Mouse (Mus musculus): ENCODE measurements around the gene Gck. TPM values are rescaled to one million over a fixed set of nuclear protein-coding genes. Genes with fewer than 3 reads are reported as not detected.

The Gck gene
- polyA plus RNA-seq, 1 experiment from 2014 or later, result 10.5 TPM

GRCm38 (mm10) chr11:5968223-5968622, 18.3 kb upstream of the Gck start:
- Histone ChIP-seq H3K9me3 (replicated peaks; ENCODE audit: control insufficient read depth, low read length, poor library complexity, severe bottlenecking) (no peaks in the 10 kb centered on the region), H3K36me3 (ENCODE audit: control insufficient read depth, insufficient read depth, low read length) (peaks cover 33% of the 10 kb centered on the region), H3K4me2 (ENCODE audit: low read length) (no peak overlapping the region), H3K4me3 (ENCODE audit: low read depth, low read length) (no peak overlapping the region), H3K9ac (ENCODE audit: low read depth, low read length) (no peak overlapping the region), H3K27me3 (ENCODE audit: control insufficient read depth, insufficient read depth, low read depth, low read length) (no peaks in the 10 kb centered on the region), H3K4me1 (ENCODE audit: control insufficient read depth, insufficient read depth, low read length) (no peaks in the 10 kb centered on the region), H3K27ac (ENCODE audit: low read length) (no peak overlapping the region)
- no peak for ATAC-seq
- WGBS, result 81% methylated on average over 6 of the region's 6 CpGs

- WGBS, result 86% methylated on average over 3 of the region's 3 CpGs
- H3K27me3 ChIP-seq (ENCODE audit: control insufficient read depth, insufficient read depth, low read depth, low read length), result no peaks in the 10 kb centered on the region
- H3K9ac ChIP-seq (ENCODE audit: low read depth, low read length), result no peak overlapping the region
- H3K4me1 ChIP-seq (ENCODE audit: control insufficient read depth, insufficient read depth, low read length), result no peaks in the 10 kb centered on the region
- no peak overlapping the region for H3K27ac ChIP-seq (ENCODE audit: low read length)
- no peaks in the 10 kb centered on the region for H3K9me3 ChIP-seq (replicated peaks; ENCODE audit: control insufficient read depth, low read length, poor library complexity, severe bottlenecking)
- peaks cover 41% of the 10 kb centered on the region for H3K36me3 ChIP-seq (ENCODE audit: control insufficient read depth, insufficient read depth, low read length)
- H3K4me3 ChIP-seq (ENCODE audit: low read depth, low read length), result no peak overlapping the region
- ATAC-seq, result peak; percentile 32; the same call in 1 of the 2 replicates
- H3K4me2 ChIP-seq (ENCODE audit: low read length), result no peak overlapping the region
Measured at GRCm38 (mm10) chr11:5966751-5967150, 16.9 kb upstream of the Gck start.

DNA sequence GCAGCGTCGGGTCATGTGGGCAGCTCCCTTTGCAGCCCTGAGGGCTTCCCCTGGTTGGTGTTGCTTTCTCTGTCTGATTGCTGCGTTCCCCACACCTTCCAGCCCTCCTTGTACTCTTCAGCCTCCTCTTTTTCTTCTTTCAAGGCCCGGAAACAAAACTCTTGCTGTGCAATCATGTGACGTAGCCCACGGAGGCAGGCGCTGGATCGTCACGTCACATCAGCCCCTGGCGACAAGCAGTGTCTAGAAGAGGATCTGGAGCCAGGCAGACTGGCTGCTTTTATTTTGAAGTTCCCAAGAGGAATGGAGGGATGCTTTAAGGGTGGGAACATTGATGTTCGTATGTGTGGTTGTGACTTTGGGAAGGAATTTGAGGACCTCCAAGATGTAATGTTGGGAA, 16.0 kb upstream of the Gck start:
- H3K27me3 ChIP-seq (ENCODE audit: control insufficient read depth, insufficient read depth, low read depth, low read length), result no peaks in the 10 kb centered on the region
- H3K36me3 ChIP-seq (ENCODE audit: control insufficient read depth, insufficient read depth, low read length), result peaks cover 40% of the 10 kb centered on the region
- H3K4me3 ChIP-seq (ENCODE audit: low read depth, low read length), result no peak overlapping the region
- no peak for ATAC-seq
- H3K4me1 ChIP-seq (ENCODE audit: control insufficient read depth, insufficient read depth, low read length), result no peaks in the 10 kb centered on the region
- no peak overlapping the region for H3K4me2 ChIP-seq (ENCODE audit: low read length)
- H3K27ac ChIP-seq (ENCODE audit: low read length), result no peak overlapping the region
- H3K9ac ChIP-seq (ENCODE audit: low read depth, low read length), result no peak overlapping the region
- 82% methylated on average over 11 of the region's 11 CpGs for WGBS
- H3K9me3 ChIP-seq (replicated peaks; ENCODE audit: control insufficient read depth, low read length, poor library complexity, severe bottlenecking), result no peaks in the 10 kb centered on the region

DNA sequence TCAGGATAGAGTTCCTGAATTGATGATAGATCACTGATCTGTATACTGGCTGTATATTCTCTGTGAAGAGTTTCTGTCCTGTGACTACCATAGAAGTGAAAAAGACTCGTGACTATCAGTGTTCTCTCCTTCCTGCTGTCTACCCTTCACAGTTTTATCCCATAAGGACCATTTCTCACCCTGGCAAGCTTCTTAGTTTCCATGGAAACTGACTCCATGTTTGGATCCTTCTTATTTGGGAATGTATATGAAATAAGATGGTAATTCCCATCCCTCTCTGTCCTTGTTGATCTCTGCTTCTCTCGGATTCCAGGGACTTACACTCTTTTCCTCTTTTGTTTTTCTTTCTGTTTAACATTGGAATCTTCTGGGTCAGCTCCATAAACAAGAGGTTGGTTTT, 10.2 kb upstream of the Gck start:
- WGBS, result 74% methylated on average over 2 of the region's 2 CpGs
- H3K9ac ChIP-seq (ENCODE audit: low read depth, low read length), result no peak overlapping the region
- no peak for ATAC-seq
- H3K36me3 ChIP-seq (ENCODE audit: control insufficient read depth, insufficient read depth, low read length), result peaks cover 38% of the 10 kb centered on the region
- H3K4me2 ChIP-seq (ENCODE audit: low read length), result no peak overlapping the region
- H3K27me3 ChIP-seq (ENCODE audit: control insufficient read depth, insufficient read depth, low read depth, low read length), result no peaks in the 10 kb centered on the region
- peaks cover 12% of the 10 kb centered on the region for H3K4me1 ChIP-seq (ENCODE audit: control insufficient read depth, insufficient read depth, low read length)
- H3K9me3 ChIP-seq (replicated peaks; ENCODE audit: control insufficient read depth, low read length, poor library complexity, severe bottlenecking), result no peaks in the 10 kb centered on the region
- no peak overlapping the region for H3K4me3 ChIP-seq (ENCODE audit: low read depth, low read length)
- H3K27ac ChIP-seq (ENCODE audit: low read length), result no peak overlapping the region

DNA sequence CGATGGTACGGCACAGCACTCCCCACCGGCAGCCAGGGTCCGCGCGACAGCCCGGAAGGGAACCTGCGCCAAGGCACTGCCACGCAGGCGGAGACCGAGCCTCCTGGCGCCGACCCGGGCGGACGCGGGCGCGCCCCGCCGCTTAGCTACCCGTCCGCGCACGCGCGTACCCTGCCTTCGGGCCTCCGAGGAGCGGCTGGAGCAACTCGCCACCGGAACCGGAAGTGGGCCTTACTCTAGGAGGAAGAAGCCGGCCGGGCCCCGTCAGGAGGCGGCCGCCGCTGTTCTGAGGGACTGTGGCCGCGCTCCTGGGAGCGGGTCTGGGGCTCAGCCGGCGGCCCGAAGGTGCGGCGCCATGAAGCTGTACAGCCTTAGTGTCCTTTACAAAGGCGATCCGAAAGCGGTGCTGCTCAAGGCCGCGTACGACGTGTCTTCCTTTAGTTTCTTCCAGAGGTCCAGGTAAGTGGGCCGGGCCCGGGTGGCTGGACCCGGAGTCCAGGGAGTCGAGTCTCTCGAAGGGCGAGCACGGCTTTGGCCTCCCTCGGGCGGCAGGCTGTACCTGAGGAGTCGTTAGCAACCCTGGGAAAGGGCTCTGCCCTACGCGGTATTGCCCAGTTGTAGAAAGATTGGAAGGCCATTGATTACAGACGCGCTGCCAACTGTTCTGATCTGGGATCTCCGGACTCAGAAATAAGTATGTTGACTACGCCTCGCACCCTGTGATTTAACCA, 5.8 kb upstream of the Gck start, which contains the start of gene Ykt6:
Gene Ykt6, plus strand, starts transcription at position 148 of the 731 bp plus-strand sequence.
- H3K27ac ChIP-seq (ENCODE audit: low read length), result peak within 1 kb of the TSS; percentile 93
- H3K4me3 ChIP-seq (ENCODE audit: low read depth, low read length), result peak within 1 kb of the TSS; percentile 60
- peaks cover 10% of the 10 kb centered on the region for H3K36me3 ChIP-seq (ENCODE audit: control insufficient read depth, insufficient read depth, low read length)
- H3K4me1 ChIP-seq (ENCODE audit: control insufficient read depth, insufficient read depth, low read length), result peaks cover 17% of the 10 kb centered on the region
- peak within 1 kb of the TSS; percentile 76 for H3K4me2 ChIP-seq (ENCODE audit: low read length)
- no peaks in the 10 kb centered on the region for H3K9me3 ChIP-seq (replicated peaks; ENCODE audit: control insufficient read depth, low read length, poor library complexity, severe bottlenecking)
- H3K9ac ChIP-seq (ENCODE audit: low read depth, low read length), result peak within 1 kb of the TSS; percentile 83
- under 1% methylated on average over 71 of the region's 71 CpGs for WGBS
- peak; percentile 96 for ATAC-seq
- H3K27me3 ChIP-seq (ENCODE audit: control insufficient read depth, insufficient read depth, low read depth, low read length), result no peaks in the 10 kb centered on the region

- Histone ChIP-seq H3K9me3 (replicated peaks; ENCODE audit: control insufficient read depth, low read length, poor library complexity, severe bottlenecking) (no peaks in the 10 kb centered on the region), H3K4me2 (ENCODE audit: low read length) (peak overlapping the region; percentile 76), H3K4me3 (ENCODE audit: low read depth, low read length) (peak overlapping the region; percentile 60), H3K36me3 (ENCODE audit: control insufficient read depth, insufficient read depth, low read length) (peaks cover 5% of the 10 kb centered on the region), H3K9ac (ENCODE audit: low read depth, low read length) (peak overlapping the region; percentile 83), H3K4me1 (ENCODE audit: control insufficient read depth, insufficient read depth, low read length) (peaks cover 19% of the 10 kb centered on the region), H3K27me3 (ENCODE audit: control insufficient read depth, insufficient read depth, low read depth, low read length) (no peaks in the 10 kb centered on the region), H3K27ac (ENCODE audit: low read length) (peak overlapping the region; percentile 93)
- peak; percentile 84 for ATAC-seq
- 4% methylated on average over 7 of the region's 7 CpGs for WGBS
Measured at GRCm38 (mm10) chr11:5954965-5955504, 5.2 kb upstream of the Gck start.

- Histone ChIP-seq H3K36me3 (ENCODE audit: control insufficient read depth, insufficient read depth, low read length) (peaks cover 5% of the 10 kb centered on the region; the same call in 1 of the 2 replicates), H3K27me3 (ENCODE audit: control insufficient read depth, insufficient read depth, low read depth, low read length) (no peaks in the 10 kb centered on the region), H3K9me3 (replicated peaks; ENCODE audit: control insufficient read depth, low read length, poor library complexity, severe bottlenecking) (no peaks in the 10 kb centered on the region), H3K4me2 (ENCODE audit: low read length) (no peak overlapping the region), H3K9ac (ENCODE audit: low read depth, low read length) (no peak overlapping the region), H3K4me1 (ENCODE audit: control insufficient read depth, insufficient read depth, low read length) (peaks cover 22% of the 10 kb centered on the region), H3K4me3 (ENCODE audit: low read depth, low read length) (no peak overlapping the region), H3K27ac (ENCODE audit: low read length) (no peak overlapping the region; the same call in 1 of the 2 replicates)
- WGBS, result 84% methylated on average over 5 of the region's 5 CpGs
- ATAC-seq, result no peak
Measured at GRCm38 (mm10) chr11:5954435-5954834, 4.6 kb upstream of the Gck start.

- Histone ChIP-seq H3K4me3 (ENCODE audit: low read depth, low read length) (no peak overlapping the region), H3K4me1 (ENCODE audit: control insufficient read depth, insufficient read depth, low read length) (peaks cover 22% of the 10 kb centered on the region), H3K4me2 (ENCODE audit: low read length) (no peak overlapping the region), H3K36me3 (ENCODE audit: control insufficient read depth, insufficient read depth, low read length) (no peaks in the 10 kb centered on the region), H3K9ac (ENCODE audit: low read depth, low read length) (no peak overlapping the region), H3K9me3 (replicated peaks; ENCODE audit: control insufficient read depth, low read length, poor library complexity, severe bottlenecking) (no peaks in the 10 kb centered on the region), H3K27me3 (ENCODE audit: control insufficient read depth, insufficient read depth, low read depth, low read length) (no peaks in the 10 kb centered on the region), H3K27ac (ENCODE audit: low read length) (no peak overlapping the region)
- 36% methylated on average over 8 of the region's 8 CpGs for WGBS
- ATAC-seq, result no peak
Measured at GRCm38 (mm10) chr11:5953130-5953765, 3.4 kb upstream of the Gck start.

DNA sequence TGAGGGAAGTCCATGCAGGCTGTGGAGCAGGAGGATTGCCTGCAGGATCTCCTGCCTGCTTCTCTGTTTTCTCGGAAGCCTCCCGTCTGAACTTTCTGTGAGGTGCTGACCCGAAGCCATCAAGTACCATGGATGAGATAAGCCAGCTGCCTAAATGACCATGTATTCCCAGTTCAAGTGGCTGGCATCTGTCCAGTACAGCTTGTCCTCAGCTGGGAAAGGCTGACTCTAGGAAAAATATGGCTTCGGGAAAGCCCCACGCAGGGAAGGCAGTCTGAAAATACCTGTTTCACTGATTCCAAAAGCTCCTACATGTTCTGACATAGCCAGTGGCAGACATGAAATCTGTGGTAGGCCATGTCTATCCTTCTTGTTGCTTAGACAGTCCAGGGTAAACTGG, 2.6 kb upstream of the Gck start:
- Histone ChIP-seq H3K27me3 (ENCODE audit: control insufficient read depth, insufficient read depth, low read depth, low read length) (no peaks in the 10 kb centered on the region), H3K36me3 (ENCODE audit: control insufficient read depth, insufficient read depth, low read length) (no peaks in the 10 kb centered on the region), H3K4me1 (ENCODE audit: control insufficient read depth, insufficient read depth, low read length) (peaks cover 20% of the 10 kb centered on the region), H3K27ac (ENCODE audit: low read length) (no peak overlapping the region), H3K4me2 (ENCODE audit: low read length) (no peak overlapping the region), H3K9ac (ENCODE audit: low read depth, low read length) (no peak overlapping the region), H3K4me3 (ENCODE audit: low read depth, low read length) (no peak overlapping the region), H3K9me3 (replicated peaks; ENCODE audit: control insufficient read depth, low read length, poor library complexity, severe bottlenecking) (no peaks in the 10 kb centered on the region)
- ATAC-seq, result no peak
- 92% methylated on average over 5 of the region's 5 CpGs for WGBS
